Mouse (Mus musculus) leukemia stem cell, adult 10-12 weeks (primary cell): Measurements from ENCODE around the gene Gpx3. TPM values are rescaled to one million over a fixed set of nuclear protein-coding genes. Genes with fewer than 3 reads are reported as not detected.

Experiments used
- polyA plus RNA-seq: library from polyadenylated mRNA; stranded (reverse); fragments of >175 nt; gene quantifications from 2 replicates; pipeline ENCODE4 v1.2.3, GENCODE M21; 2012; ENCODE audit warnings: low replicate concordance

The Gpx3 gene
- polyA plus RNA-seq: 96.7 and 108 TPM in 2 replicates

DNA sequence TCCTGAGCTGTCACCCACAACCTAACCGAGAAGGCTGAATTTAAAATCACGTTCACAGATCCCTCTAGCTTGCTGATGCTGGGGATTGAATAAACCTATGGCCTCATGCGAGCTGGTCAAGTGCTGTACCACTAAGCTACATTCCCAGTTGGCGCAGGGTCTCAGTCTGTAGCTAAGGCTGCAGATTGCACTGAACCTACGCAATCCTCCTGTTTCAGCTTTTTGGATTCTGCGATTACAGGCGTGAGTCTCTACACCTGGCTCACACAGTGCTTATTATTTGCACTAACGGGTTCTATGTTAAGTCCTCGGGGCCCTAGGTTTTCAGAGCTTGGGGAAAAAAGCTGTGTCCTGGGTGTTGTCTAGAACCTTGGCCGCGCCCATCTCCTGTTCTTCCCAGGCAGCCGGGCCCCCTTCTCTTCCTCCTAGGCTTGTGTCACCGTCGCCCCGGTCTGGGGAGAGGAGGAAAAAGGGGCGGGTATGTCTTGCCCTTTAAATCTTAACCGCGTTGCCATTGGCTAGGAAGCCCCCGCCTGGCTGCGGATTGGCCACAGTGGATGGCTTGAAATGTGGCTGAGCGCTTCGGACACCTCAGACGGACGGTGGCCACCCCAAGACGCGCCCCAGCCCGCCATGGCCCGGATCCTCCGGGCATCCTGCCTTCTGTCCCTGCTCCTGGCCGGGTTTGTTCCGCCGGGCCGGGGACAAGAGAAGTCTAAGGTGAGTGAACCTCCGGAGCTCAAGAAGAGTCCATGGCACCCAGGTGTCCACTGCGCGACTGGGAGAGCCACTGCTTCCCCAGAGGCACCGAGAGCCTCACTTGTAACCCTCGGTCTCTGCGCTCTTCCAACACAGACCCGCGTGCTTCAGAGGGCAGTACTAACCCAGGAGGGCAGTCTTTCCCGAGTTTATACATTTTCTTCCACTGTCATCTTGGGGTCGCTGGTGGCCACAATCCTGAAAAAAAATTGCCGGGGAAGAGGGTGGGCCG is at the start of gene Gpx3:
Gene Gpx3 (plus strand): TSS at position 121 of the 991 bp plus-strand sequence.

DNA sequence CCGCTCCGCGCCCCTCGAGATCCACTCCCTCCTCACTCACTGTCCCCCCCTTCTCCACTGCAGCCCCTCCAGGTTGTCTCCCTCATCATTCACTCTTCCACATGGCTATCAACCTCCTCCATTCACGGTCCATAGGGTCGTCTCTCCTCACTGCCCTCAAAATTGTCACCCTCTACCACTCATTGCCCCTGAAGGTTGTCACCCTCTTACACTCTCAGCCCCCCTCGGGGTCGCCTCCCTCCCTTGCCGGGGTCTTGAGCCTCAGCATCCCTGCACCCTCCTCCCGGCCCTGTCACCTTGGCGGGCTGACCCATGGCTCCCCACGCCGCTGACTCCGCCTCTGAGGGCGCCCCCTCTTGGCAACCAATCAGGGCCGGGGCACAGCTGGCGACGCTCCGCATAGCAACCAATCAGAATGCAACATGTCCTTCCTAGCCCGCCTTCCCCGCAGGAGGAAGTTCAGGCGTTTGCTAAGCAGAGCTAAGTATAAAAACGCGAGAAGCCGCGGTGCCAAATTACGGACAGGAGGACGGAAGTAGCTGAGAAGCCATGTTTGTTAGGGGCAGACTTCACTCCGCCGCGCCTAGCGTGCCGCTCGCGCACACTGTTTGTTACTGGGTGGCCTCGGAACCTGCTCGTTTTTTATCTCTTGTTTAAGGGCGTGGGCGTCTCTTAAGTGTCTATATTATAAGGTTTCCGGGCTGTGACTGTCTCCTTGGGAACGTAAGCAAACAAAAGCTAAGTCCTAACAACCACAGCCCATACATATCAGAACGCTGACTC is 41.8 kb upstream of the Gpx3 start, which contains the start of gene Lyrm7:
Gene Lyrm7 (minus strand): TSS at position 661 of the 783 bp plus-strand sequence.

DNA sequence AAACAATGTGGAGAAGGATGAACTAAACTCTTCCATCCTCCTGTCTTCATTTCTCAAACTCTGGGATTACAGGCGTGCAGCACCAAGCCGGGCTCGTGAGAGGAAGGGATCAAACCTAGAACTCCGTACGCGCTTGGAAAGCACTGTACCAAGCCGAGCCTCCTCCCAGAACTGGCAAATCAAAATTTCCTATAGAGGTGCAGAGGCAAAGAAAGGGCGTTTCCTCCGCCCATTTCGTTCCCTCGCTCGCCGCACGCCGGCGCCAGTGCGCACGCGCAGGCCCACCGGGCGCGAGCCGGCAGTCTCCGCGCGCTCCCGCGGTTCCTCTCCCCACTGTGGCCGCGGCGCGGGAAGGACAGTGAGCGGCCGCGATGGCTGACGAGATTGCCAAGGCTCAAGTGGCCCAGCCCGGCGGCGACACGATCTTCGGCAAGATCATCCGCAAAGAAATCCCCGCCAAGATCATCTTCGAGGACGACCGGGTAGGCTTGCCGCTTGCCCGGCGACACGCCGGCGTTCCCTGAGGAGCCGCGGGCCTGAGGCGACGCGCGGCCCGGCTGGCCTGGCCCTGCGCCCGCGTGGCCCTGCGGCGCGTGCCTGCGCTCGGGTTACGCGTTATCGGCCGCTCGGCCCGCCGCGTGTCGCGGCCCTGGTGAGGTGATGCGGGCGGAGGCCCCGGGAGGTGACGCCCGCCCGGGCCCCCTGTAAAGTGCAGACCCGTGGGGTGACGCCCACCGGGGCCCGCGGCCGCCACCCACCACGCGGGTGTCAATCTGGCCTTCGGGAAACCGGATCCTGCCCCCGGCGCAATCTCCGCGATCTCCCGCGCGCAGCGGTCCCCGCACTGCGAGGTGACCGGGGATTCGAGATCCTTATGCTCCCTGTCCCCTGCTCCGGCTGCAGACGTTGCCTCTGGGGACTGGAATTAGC is 35.9 kb upstream of the Gpx3 start, which contains the start of gene Hint1:
Gene Hint1 (plus strand): TSS at position 265 of the 930 bp plus-strand sequence.

Other genes starting within 250 kb of the Gpx3 start
- 5.1 and 5.5 TPM in 2 replicates for gene Cdc42se2, start 114.8 kb upstream of the Gpx3 start, polyA plus RNA-seq
- 0.30 TPM in 1 of 2 replicates, not detected in the other for gene Lyrm7, start 41.5 kb upstream of the Gpx3 start, polyA plus RNA-seq
- gene Hint1, start 36.1 kb upstream of the Gpx3 start, polyA plus RNA-seq: 638 and 675 TPM in 2 replicates
- gene Tnip1, start 60.5 kb downstream of the Gpx3 start, polyA plus RNA-seq: 29.3 and 35.8 TPM in 2 replicates
- gene Anxa6, start 131.0 kb downstream of the Gpx3 start, polyA plus RNA-seq: 5.6 and 17.0 TPM in 2 replicates
- gene Ccdc69, start 175.7 kb downstream of the Gpx3 start, polyA plus RNA-seq: 1.4 TPM in 2 replicates
- gene Gm2a, start 195.7 kb downstream of the Gpx3 start, polyA plus RNA-seq: 4.3 and 27.8 TPM in 2 replicates
- not detected in 2 replicates for gene Slc36a3, start 249.3 kb downstream of the Gpx3 start, polyA plus RNA-seq